Mouse (Mus musculus) megakaryocyte, embryonic 14.5 days (primary cell): Measurements from ENCODE around the gene Grik3.

Experiments
- FLI1 ChIP-seq: IDR thresholded peaks from 2 replicates; pipeline ENCODE4 v1.6.1; 2012; ENCODE audit warnings: low read length, inconsistent platforms, mixed read lengths
- GATA1 ChIP-seq: IDR thresholded peaks from 3 replicates; pipeline ENCODE4 v1.6.1; 2012; ENCODE audit warnings: mixed read lengths, low read length, inconsistent platforms, borderline replicate concordance

DNA sequence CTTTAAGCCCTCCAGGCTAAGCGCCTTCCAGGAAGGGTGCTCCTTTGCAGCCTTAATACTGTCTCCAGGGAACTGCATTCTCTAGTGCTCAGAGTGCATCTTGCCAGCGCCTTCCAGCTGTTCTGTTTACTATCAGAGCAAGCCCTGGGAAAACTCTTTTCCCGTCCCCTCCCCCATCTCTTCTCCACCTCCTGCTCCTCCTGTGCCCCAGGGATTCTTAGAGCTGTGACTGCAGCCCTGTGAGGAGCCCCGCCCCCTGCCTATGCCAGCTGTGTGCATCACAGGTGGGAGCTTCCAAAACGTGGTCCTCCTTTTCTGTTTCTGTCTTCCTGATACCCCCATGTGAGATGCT lies 81.8 kb downstream of the Grik3 start:
- no peak for TF ChIP-seq GATA1
- TF ChIP-seq FLI1 = no peak
